Mouse (Mus musculus) lung, embryonic 14.5 days (tissue): ENCODE results near the gene Slc16a5. TPM values are rescaled to one million over a fixed set of nuclear protein-coding genes. Genes with fewer than 3 reads are reported as not detected.
"Not testable (repeated sequence)": the region's sequence is repeated elsewhere in the genome, so short reads cannot be mapped to it uniquely, and the experiment has no call there.

Experiments used
- ATAC-seq: fragments of 200-750 bp; cut with Nextera tagmentation; 2 replicates; pipeline ENCODE4 v1.8.0; 2017; ENCODE audit warnings: mild to moderate bottlenecking, moderate TSS enrichment, moderate library complexity; ENCODE audit not compliant: insufficient read depth
- DNase-seq: peaks from one replicate; pipeline ENCODE4 v3.0.0-alpha.2; 2015
- H3K27ac ChIP-seq: fragments of 300-500 bp; sonication (generic); 2 replicates; pipeline ENCODE4 v1.5.1; 2014; ENCODE audit warnings: low read depth, mild to moderate bottlenecking, moderate library complexity
- H3K27me3 ChIP-seq: fragments of 300-500 bp; sonication (generic); 2 replicates; pipeline ENCODE4 v1.6.1; 2014; ENCODE audit warnings: low read length, control low read depth; ENCODE audit not compliant: insufficient read depth
- H3K36me3 ChIP-seq: fragments of 300-500 bp; sonication (generic); 2 replicates; pipeline ENCODE4 v1.6.1; 2014; ENCODE audit warnings: control low read depth; ENCODE audit not compliant: insufficient read depth
- H3K4me1 ChIP-seq: fragments of 300-500 bp; sonication (generic); 2 replicates; pipeline ENCODE4 v1.6.1; 2014; ENCODE audit warnings: antibody characterized with exemption, control low read depth; ENCODE audit not compliant: insufficient read depth
- H3K4me2 ChIP-seq: fragments of 300-500 bp; sonication (generic); 2 replicates; pipeline ENCODE4 v1.6.1; 2014; ENCODE audit warnings: mild to moderate bottlenecking
- H3K4me3 ChIP-seq: fragments of 300-500 bp; sonication (generic); 2 replicates; pipeline ENCODE4 v1.5.1; 2014; ENCODE audit warnings: low read depth, low read length
- H3K9ac ChIP-seq: fragments of 300-500 bp; sonication (generic); 2 replicates; pipeline ENCODE4 v1.6.1; 2014
- H3K9me3 ChIP-seq: fragments of 300-500 bp; sonication (generic); 2 replicates; pipeline ENCODE4 v1.6.1; 2016; ENCODE audit warnings: low read depth, low read length, control low read depth
- CTCF ChIP-seq: IDR thresholded peaks from 2 replicates; pipeline ENCODE4 v1.5.1; 2016; ENCODE audit warnings: antibody characterized with exemption, low read depth
- WGBS: fragments of 180-500 bp; shearing (Covaris S2); extraction: QIAGEN DNeasy Blood & Tissue Kit; methylation state at CpG from one replicate; pipeline ENCODE4 v1.1.7; 2014; 5-methylcytosine and 5-hydroxymethylcytosine counted together
- polyA plus RNA-seq: library from polyadenylated mRNA; unstranded; fragments of >200 nt; fragmentation: Nextera tagmentation; extraction: Ambion mirVana; gene quantifications from 2 replicates; pipeline ENCODE4 v1.2.1, GENCODE M21; 2014

The Slc16a5 gene
- polyA plus RNA-seq, 1 experiment from 2014 or later: 0.28 TPM

GRCm38 (mm10) chr11:115454822-115455221, 7.5 kb upstream of the Slc16a5 start:
- H3K27ac ChIP-seq, H3K9ac ChIP-seq, H3K9me3 ChIP-seq, H3K36me3 ChIP-seq, ATAC-seq, H3K27me3 ChIP-seq, H3K4me2 ChIP-seq, H3K4me3 ChIP-seq, DNase-seq, H3K4me1 ChIP-seq: not testable (repeated sequence)
- WGBS: 83% methylated on average over 6 of the region's 6 CpGs
- peak; percentile 9; the same call in 1 of the 2 replicates for TF ChIP-seq CTCF

- H3K4me1 ChIP-seq: no peaks in the 10 kb centered on the region
- no peak overlapping the region for H3K4me3 ChIP-seq
- ATAC-seq (no peak), DNase-seq (no peak)
- TF ChIP-seq CTCF: peak; percentile 23; the same call in 1 of the 2 replicates
- 87% methylated on average over 15 of the region's 15 CpGs for WGBS
- no peak overlapping the region for H3K4me2 ChIP-seq
- H3K27ac ChIP-seq: no peak overlapping the region
- H3K9ac ChIP-seq: no peak overlapping the region
- H3K27me3 ChIP-seq: no peaks in the 10 kb centered on the region
- H3K9me3 ChIP-seq: no peaks in the 10 kb centered on the region
- no peaks in the 10 kb centered on the region for H3K36me3 ChIP-seq
These were observed 6.7 kb upstream of the Slc16a5 start for GRCm38 (mm10) chr11:115455619-115456018.

GRCm38 (mm10) chr11:115456182-115456581, 6.1 kb upstream of the Slc16a5 start:
- DNase-seq (no peak), ATAC-seq (no peak)
- Histone ChIP-seq H3K36me3 (no peaks in the 10 kb centered on the region), H3K27me3 (no peaks in the 10 kb centered on the region), H3K27ac (no peak overlapping the region), H3K4me1 (no peaks in the 10 kb centered on the region), H3K9me3 (no peaks in the 10 kb centered on the region), H3K4me2 (no peak overlapping the region), H3K4me3 (no peak overlapping the region), H3K9ac (no peak overlapping the region)
- no peak for TF ChIP-seq CTCF
- WGBS: 83% methylated on average over 5 of the region's 5 CpGs

- 0 out of 2 replicates have a peak overlapping the region, but pooled peaks have one; percentile 4 for H3K27ac ChIP-seq
- H3K4me2 ChIP-seq: no peak overlapping the region
- TF ChIP-seq CTCF: no peak
- DNase-seq (peak; percentile 66), ATAC-seq (peak; percentile 52; the same call in 1 of the 2 replicates)
- H3K27me3 ChIP-seq: no peaks in the 10 kb centered on the region
- H3K4me3 ChIP-seq: no peak overlapping the region
- no peaks in the 10 kb centered on the region for H3K4me1 ChIP-seq
- no peak overlapping the region for H3K9ac ChIP-seq
- no peaks in the 10 kb centered on the region for H3K9me3 ChIP-seq
- H3K36me3 ChIP-seq: no peaks in the 10 kb centered on the region
- 16% methylated on average over 6 of the region's 6 CpGs for WGBS
These were observed 4.9 kb upstream of the Slc16a5 start for GRCm38 (mm10) chr11:115457405-115457804.

GRCm38 (mm10) chr11:115460976-115461375, 1.3 kb upstream of the Slc16a5 start:
- WGBS: 23% methylated on average over 8 of the region's 8 CpGs
- H3K27ac ChIP-seq: no peak overlapping the region
- ATAC-seq (no peak), DNase-seq (no peak)
- H3K36me3 ChIP-seq: no peaks in the 10 kb centered on the region
- no peak overlapping the region for H3K9ac ChIP-seq
- H3K9me3 ChIP-seq: no peaks in the 10 kb centered on the region
- no peak for TF ChIP-seq CTCF
- H3K4me3 ChIP-seq: no peak overlapping the region
- no peak overlapping the region for H3K4me2 ChIP-seq
- H3K4me1 ChIP-seq: no peaks in the 10 kb centered on the region
- H3K27me3 ChIP-seq: no peaks in the 10 kb centered on the region

GRCm38 (mm10) chr11:115461846-115462242, 430 bp upstream of the Slc16a5 start:
- 59% methylated on average over 5 of the region's 5 CpGs for WGBS
- no peaks in the 10 kb centered on the region for H3K9me3 ChIP-seq
- H3K27ac ChIP-seq: no peak overlapping the region
- H3K4me1 ChIP-seq: no peaks in the 10 kb centered on the region
- no peak overlapping the region for H3K4me2 ChIP-seq
- no peaks in the 10 kb centered on the region for H3K27me3 ChIP-seq
- ATAC-seq: no peak
- no peak for TF ChIP-seq CTCF
- H3K4me3 ChIP-seq: no peak overlapping the region
- no peaks in the 10 kb centered on the region for H3K36me3 ChIP-seq
- DNase-seq: no peak
- no peak overlapping the region for H3K9ac ChIP-seq

- Histone ChIP-seq H3K9ac (no peak overlapping the region), H3K27me3 (no peaks in the 10 kb centered on the region), H3K27ac (no peak overlapping the region), H3K4me2 (no peak overlapping the region), H3K4me3 (no peak overlapping the region), H3K9me3 (no peaks in the 10 kb centered on the region), H3K36me3 (no peaks in the 10 kb centered on the region), H3K4me1 (no peaks in the 10 kb centered on the region)
- 62% methylated on average over 11 of the region's 11 CpGs for WGBS
- ATAC-seq: no peak
- TF ChIP-seq CTCF: no peak
- DNase-seq: no peak
These were observed 1.1 kb downstream of the Slc16a5 start for GRCm38 (mm10) chr11:115463397-115463796.

- Histone ChIP-seq H3K27ac (no peak overlapping the region), H3K4me2 (no peak overlapping the region), H3K9ac (no peak overlapping the region), H3K27me3 (no peaks in the 10 kb centered on the region), H3K4me1 (no peaks in the 10 kb centered on the region), H3K36me3 (no peaks in the 10 kb centered on the region), H3K4me3 (no peak overlapping the region), H3K9me3 (no peaks in the 10 kb centered on the region)
- ATAC-seq (no peak), DNase-seq (no peak)
- TF ChIP-seq CTCF: no peak
- 80% methylated on average over 8 of the region's 8 CpGs for WGBS
These were observed 2.6 kb downstream of the Slc16a5 start for GRCm38 (mm10) chr11:115464851-115465250.
